In genomic region chr2:159430577-159431329, GRCm38 (mm10) we compare ENCODE assay signal across 11 mouse cellular contexts.
"Had no signal": no experiment of that assay in that cellular context is flagged by ENCODE, and none has a peak within 500 bp of the region (broad histone marks: within the 10 kb centered on the region; RNA-seq: fewer than 3 reads in every experiment).

No protein-coding gene starts in this region.

- H3K27me3 ChIP-seq: intestine, embryonic 15.5 days; liver, embryonic 13.5 days; midbrain, embryonic 12.5 days had no signal

- H3K36me3 ChIP-seq: intestine, embryonic 15.5 days; liver, embryonic 13.5 days; midbrain, embryonic 12.5 days had no signal

- H3K4me3 ChIP-seq: intestine, embryonic 15.5 days; left cerebral cortex, adult 2 months; liver, embryonic 13.5 days; midbrain, embryonic 12.5 days had no signal

- H3K9me3 ChIP-seq: intestine, embryonic 15.5 days had no signal

- H3K27ac ChIP-seq: intestine, embryonic 15.5 days; kidney, postnatal 0 days; left cerebral cortex, adult 2 months; liver, embryonic 13.5 days; midbrain, embryonic 12.5 days had no signal

- H3K4me1 ChIP-seq: intestine, embryonic 15.5 days; liver, embryonic 13.5 days; midbrain, embryonic 12.5 days had no signal

- DNase-seq: liver; liver, embryonic 13.5 days; lung, adult 18-20 months; right cerebral cortex, adult 18-20 months; right cerebral cortex, postnatal 25 days; thymus, postnatal 36 days had no signal

- ATAC-seq: intestine, embryonic 15.5 days; midbrain, embryonic 16.5 days had no signal

- H3K9ac ChIP-seq: intestine, embryonic 15.5 days; liver, embryonic 13.5 days; midbrain, embryonic 12.5 days had no signal

- H3K4me2 ChIP-seq: intestine, embryonic 15.5 days; liver, embryonic 13.5 days; midbrain, embryonic 12.5 days had no signal
